Mouse (Mus musculus) limb, embryonic 10.5 days (tissue): ENCODE results near the gene F2. TPM values are rescaled to one million over a fixed set of nuclear protein-coding genes. Genes with fewer than 3 reads are reported as not detected.
"Not testable (repeated sequence)": the region's sequence is repeated elsewhere in the genome, so short reads cannot be mapped to it uniquely, and the experiment has no call there.

Source experiments
- DNase-seq: peaks from one replicate; pipeline ENCODE4 v3.0.0-alpha.2; 2017; ENCODE audit warnings: low spot score
- H3K27ac ChIP-seq: fragments of 300-500 bp; sonication (generic); 2 replicates; pipeline ENCODE4 v1.5.1; 2016; ENCODE audit warnings: mild to moderate bottlenecking
- H3K27me3 ChIP-seq: fragments of 300-500 bp; sonication (generic); 2 replicates; pipeline ENCODE4 v1.6.1; 2016; ENCODE audit warnings: low read depth, mild to moderate bottlenecking; ENCODE audit not compliant: poor library complexity, severe bottlenecking
- H3K36me3 ChIP-seq: fragments of 300-500 bp; sonication (generic); 2 replicates; pipeline ENCODE4 v1.6.1; 2016; ENCODE audit warnings: mild to moderate bottlenecking, moderate library complexity
- H3K4me1 ChIP-seq: fragments of 300-500 bp; sonication (generic); 2 replicates; pipeline ENCODE4 v1.6.1; 2016
- H3K4me3 ChIP-seq: fragments of 300-500 bp; sonication (generic); 2 replicates; pipeline ENCODE4 v1.5.1; 2016; ENCODE audit warnings: mild to moderate bottlenecking, moderate library complexity
- H3K9me3 ChIP-seq: fragments of 300-500 bp; sonication (generic); replicated peaks from 2 replicates; pipeline ENCODE4 v1.6.1; 2016; ENCODE audit warnings: mild to moderate bottlenecking
- WGBS: fragments of 180-500 bp; shearing (Covaris S2); methylation state at CpG from one replicate; pipeline ENCODE4 v1.1.7; 2016; 5-methylcytosine and 5-hydroxymethylcytosine counted together
- polyA plus RNA-seq: library from polyadenylated mRNA; unstranded; fragments of >200 nt; fragmentation: Nextera tagmentation; extraction: Ambion mirVana; gene quantifications from 2 replicates; pipeline ENCODE4 v1.2.1, GENCODE M21; 2016

F2 gene
- polyA plus RNA-seq, 1 experiment from 2014 or later, result not detected

DNA sequence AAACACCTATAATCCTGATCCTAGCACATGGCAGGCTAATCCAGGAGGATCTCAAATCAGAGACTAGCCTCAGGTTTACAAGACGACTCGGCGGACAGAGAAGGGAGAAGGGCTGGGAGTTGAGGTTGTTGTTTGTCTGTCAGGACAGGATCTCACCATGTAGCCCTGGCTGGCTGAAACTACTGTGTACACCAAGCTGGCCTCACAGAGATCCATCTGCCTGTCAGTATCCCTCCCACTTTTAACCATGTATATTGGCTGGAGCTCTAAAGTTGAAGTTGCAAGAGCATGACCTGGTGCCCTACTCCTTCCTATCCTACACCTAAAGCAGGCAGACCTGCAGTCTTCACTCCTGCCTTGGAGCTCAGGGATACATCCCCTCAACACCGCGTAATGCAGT, 13.9 kb downstream of the F2 start:
- Histone ChIP-seq H3K4me1 (no peaks in the 10 kb centered on the region), H3K9me3 (no peaks in the 10 kb centered on the region), H3K27me3 (no peaks in the 10 kb centered on the region), H3K4me3 (no peak overlapping the region), H3K27ac (no peak overlapping the region), H3K36me3 (peaks cover 69% of the 10 kb centered on the region)
- WGBS, result 94% methylated on average over 5 of the region's 5 CpGs
- DNase-seq, result no peak

DNA sequence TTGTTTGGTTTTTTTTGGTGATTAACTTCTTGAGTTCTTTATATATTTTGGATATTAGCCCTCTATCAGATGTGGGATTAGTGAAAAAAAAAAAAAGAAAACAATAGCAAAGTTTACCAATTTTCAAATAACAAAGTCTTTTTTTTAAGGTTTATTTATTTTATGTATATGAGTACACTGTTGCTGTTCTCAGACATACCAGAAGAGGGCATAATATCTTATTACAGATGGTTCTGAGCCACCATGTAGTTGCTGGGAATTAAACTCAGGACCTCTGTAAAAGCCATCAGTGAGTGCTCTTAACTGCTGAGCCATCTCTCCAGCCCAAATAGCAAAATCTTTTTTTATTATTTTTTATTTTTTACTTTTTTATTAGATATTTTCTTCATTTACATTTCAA, 26.8 kb downstream of the F2 start:
- DNase-seq, result not testable (repeated sequence)

DNA sequence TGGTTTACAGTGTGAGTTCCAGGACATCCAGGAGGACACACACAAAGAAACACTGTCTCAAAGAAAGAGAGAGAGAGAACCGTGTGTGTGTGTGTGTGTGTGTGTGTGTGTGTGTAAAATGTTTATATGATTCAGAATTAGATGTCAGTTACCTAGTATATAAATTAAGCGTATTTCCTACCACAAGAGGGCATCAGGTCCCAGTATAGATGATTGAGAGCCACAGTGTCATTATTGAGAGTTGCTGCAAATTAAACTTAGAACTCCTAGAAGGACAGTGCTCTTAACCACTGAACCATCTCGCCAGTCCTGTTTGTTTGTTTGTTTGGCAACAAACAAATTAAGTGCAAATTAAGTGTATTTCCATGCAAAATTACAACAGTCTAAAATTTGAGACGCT, 33.8 kb downstream of the F2 start:
- H3K9me3 ChIP-seq, result no peaks in the 10 kb centered on the region
- no peaks in the 10 kb centered on the region for H3K27me3 ChIP-seq
- H3K4me1 ChIP-seq, result no peaks in the 10 kb centered on the region
- H3K36me3 ChIP-seq, result peaks cover 96% of the 10 kb centered on the region
- H3K27ac ChIP-seq, result no peak overlapping the region
- 88% methylated on average over 4 of the region's 4 CpGs for WGBS
- no peak overlapping the region for H3K4me3 ChIP-seq
- no peak for DNase-seq

More for the DNA sequence above, 26.8 kb downstream of the F2 start:
- not testable (repeated sequence) for H3K9me3 ChIP-seq, H3K27me3 ChIP-seq, H3K27ac ChIP-seq, H3K4me3 ChIP-seq, H3K4me1 ChIP-seq
- peaks cover 91% of the 10 kb centered on the region for H3K36me3 ChIP-seq

DNA sequence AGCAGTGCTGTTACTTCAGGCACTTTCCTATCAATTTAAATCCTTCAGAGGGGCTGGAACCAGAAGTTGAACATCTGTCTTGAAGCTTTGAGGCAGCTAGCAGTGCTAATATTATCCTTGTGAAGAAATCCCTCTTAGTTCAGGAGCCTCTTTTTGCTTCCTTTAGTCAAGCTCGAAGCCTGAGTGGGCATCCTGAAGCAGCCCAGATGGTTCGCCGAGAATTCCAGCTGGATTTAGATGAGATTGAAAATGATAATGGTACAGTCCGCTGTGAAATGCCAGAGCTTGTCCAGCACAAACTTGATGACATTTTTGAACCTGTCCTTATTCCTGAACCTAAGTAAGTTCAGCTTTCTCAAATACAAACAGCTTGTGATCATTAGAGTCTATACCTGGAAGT, 35.7 kb downstream of the F2 start:
- Histone ChIP-seq H3K4me3 (no peak overlapping the region), H3K4me1 (no peaks in the 10 kb centered on the region), H3K27me3 (no peaks in the 10 kb centered on the region), H3K27ac (no peak overlapping the region), H3K9me3 (no peaks in the 10 kb centered on the region), H3K36me3 (peaks cover 98% of the 10 kb centered on the region)
- 99% methylated on average over 4 of the region's 4 CpGs for WGBS
- no peak for DNase-seq

DNA sequence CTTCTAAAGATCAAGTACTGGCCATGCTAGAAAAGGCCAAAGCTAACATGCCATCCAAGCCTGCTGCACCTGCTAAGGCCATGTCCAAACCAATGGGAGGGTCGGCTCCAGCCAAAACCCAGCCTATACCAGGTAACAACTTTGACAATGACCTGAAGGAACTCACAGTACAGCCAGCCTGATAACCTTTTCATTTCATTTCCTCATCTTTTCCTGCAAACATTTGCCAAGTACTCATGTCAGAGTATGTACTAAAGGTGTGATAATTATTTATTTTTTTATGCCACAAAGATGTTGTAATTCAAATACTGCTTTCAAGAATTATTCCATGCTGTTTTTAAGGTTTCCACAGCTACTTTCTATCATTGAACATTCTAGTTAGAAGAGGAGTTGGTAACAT, 50.0 kb downstream of the F2 start:
- H3K4me3 ChIP-seq, result no peak overlapping the region
- H3K27me3 ChIP-seq, result no peaks in the 10 kb centered on the region
- H3K27ac ChIP-seq, result no peak overlapping the region
- H3K9me3 ChIP-seq, result no peaks in the 10 kb centered on the region
- DNase-seq, result no peak
- 95% methylated on average over 1 of the region's 1 CpGs for WGBS
- no peaks in the 10 kb centered on the region for H3K4me1 ChIP-seq
- H3K36me3 ChIP-seq, result peaks cover 99% of the 10 kb centered on the region

DNA sequence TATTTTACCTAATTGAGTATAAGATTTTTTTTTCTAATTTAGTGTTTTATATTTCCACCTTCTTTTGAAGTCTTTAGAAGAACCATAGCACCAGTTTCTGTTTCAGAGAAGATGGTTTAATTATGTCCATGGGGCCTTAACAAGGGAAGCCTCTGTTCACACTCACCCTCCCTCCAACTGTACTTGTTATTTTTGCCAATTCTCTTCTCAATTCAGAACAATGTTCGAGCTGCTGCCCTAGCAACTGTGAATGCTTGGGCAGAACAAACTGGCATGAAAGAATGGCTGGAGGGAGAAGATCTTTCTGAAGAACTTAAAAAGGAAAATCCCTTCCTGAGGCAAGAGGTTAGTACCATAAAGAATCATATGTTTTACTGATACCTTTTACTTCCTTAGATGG, 55.3 kb downstream of the F2 start:
- WGBS, result 96% methylated on average over 1 of the region's 1 CpGs
- Histone ChIP-seq H3K4me3 (no peak overlapping the region), H3K27me3 (no peaks in the 10 kb centered on the region), H3K36me3 (peaks cover 99% of the 10 kb centered on the region), H3K9me3 (no peaks in the 10 kb centered on the region), H3K27ac (no peak overlapping the region), H3K4me1 (no peaks in the 10 kb centered on the region)
- DNase-seq, result no peak

Other genes starting within 250 kb of the F2 start
- 63.9 and 78.3 TPM in 2 replicates for gene 1110051M20Rik, start 191.7 kb downstream of the F2 start, polyA plus RNA-seq
- gene Lrp4, start 178.9 kb downstream of the F2 start, polyA plus RNA-seq, result 6.5 and 6.9 TPM in 2 replicates
- 109 and 127 TPM in 2 replicates for gene Ckap5, start 109.7 kb downstream of the F2 start, polyA plus RNA-seq
- gene Zfp408, start 13.4 kb upstream of the F2 start, polyA plus RNA-seq, result 11.3 and 12.8 TPM in 2 replicates
- 72.1 and 75.0 TPM in 2 replicates for gene Arhgap1, start 13.4 kb upstream of the F2 start, polyA plus RNA-seq
- gene Atg13, start 74.2 kb upstream of the F2 start, polyA plus RNA-seq, result 24.9 and 29.7 TPM in 2 replicates
- gene Harbi1, start 74.4 kb upstream of the F2 start, polyA plus RNA-seq, result 22.8 and 27.0 TPM in 2 replicates
- gene Ambra1, start 93.7 kb upstream of the F2 start, polyA plus RNA-seq, result 23.2 and 24.5 TPM in 2 replicates